Mouse (Mus musculus) monocyte, adult 2 months (primary cell): Measurements from ENCODE around the gene Rpusd1.

ENCODE experiments used
- DNase-seq, 2 experiments: peaks; one replicate each; pipeline ENCODE4 v3.0.0; 2022; ENCODE audit warnings: low spot score in 2 of 2, low read depth in 1 of 2

The Rpusd1 gene

DNA sequence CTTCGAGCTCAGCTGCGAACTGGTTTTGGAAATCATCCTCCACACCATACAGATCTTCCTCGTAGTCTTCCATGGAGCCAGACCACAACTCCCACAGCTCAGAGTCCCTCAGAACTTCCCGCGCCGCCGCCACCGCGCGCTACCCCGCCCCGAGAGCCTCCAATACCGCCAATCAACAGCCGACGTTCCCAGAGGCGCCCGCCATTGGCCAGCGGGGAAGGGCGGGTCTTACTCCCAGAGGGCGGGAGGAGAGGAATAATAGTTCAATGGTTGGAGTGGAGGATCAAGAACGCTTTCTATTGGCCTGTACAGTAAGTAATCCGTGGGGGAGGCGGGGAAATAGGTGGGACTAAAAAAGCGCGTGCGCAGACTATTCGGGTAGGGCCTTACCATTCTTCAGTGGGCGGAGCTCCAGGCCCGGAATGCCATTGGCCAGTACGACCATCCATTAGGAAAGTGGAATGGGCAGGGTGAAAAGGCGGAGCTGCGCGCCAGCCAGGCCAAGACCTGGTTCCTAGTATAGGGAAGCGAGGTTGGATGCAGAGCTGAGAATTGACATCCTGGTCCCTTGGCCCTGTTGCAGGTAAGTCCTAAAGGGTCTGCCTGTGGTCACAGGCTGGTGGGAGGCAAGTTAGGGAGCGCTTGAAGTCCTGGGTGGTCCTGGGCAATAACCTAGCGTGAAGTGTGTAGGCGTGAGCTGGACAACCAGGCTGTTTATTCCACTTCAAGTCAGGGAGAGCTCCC, at the start of gene Rpusd1, which contains the start of gene Chtf18:
Gene Rpusd1 (plus strand): TSS at position 406 of the 744 bp plus-strand sequence.
Gene Chtf18 (minus strand): TSS at position 155 of the 744 bp plus-strand sequence.
- DNase-seq: peak; percentile 98 to 99

DNA sequence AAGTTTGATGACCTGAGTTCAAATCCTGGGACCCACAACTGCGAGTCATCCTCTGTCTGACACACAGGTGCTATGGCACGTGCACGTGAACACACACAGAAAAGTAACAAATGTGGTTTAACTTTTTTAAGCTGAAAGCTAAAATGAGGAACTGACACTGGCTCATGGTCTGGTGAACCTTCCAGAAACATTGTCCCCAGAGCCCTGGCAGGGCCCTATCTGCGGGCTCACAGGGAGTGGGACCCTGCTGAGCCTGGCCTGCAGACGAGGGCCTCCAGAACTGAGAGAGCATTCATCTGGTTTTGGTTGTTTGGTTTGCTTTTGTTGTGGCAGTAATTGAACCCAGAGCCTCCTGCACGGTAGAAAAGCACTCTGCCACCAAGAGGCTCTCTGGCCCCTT, 49.5 kb upstream of the Rpusd1 start:
- DNase-seq: no peak

DNA sequence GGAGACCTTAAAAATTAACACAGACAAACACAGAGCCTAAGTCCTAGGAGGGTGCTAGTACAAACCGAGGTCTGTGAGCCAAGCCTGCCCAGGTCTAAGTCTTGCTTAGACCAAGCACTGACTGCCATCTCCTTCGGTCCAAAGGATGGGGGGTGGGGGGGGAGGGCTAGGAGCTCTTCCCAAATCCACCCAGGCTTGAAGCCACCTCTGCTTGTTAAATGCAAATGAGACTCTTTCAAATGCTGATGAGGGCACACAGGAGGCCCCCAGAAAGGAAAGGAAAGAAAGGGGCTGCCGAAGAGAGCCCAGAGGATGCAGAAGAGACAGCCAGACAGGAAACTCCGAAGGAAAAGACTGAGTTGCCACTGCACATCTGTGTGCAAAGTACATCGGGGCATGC, 47.7 kb upstream of the Rpusd1 start:
- DNase-seq: no peak

DNA sequence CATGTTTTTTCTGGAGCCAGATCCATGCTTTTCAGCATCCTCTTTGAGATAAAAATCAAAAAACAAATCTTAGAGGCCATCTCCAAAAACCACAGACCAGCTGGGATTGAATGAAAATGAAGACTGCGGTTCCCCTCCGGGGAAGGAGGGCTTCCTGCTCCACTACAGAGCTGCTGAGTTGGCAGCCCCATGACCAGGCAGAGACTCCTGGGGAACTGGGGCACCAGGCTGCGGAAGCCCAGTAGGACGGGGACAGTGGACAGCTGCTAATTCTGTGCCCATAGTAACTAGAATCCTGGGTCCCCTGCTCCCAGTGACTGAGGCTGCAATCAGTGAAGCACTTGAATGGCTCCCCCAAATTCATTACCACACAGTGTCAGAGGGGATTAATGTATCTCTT, 45.8 kb upstream of the Rpusd1 start:
- no peak for DNase-seq

DNA sequence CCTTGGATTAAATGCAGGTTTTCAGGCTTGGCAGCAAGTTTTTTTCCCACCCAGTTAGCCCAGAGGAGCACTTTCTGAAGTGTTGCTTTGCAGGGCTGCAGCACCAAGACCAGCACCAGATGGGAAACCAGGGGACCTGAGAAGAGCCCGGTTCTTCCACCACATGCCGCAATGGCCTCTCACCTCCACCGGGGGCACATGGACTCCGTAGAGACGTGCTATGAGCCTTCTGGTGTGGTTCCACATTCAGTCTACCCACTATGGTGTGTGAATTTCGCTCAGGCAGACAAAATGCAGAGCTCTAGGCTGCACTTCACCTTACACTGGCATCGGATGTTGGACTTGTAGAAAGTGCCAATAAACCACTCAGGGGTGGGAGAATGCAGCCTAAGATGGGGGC, 41.1 kb upstream of the Rpusd1 start:
- DNase-seq: no peak

DNA sequence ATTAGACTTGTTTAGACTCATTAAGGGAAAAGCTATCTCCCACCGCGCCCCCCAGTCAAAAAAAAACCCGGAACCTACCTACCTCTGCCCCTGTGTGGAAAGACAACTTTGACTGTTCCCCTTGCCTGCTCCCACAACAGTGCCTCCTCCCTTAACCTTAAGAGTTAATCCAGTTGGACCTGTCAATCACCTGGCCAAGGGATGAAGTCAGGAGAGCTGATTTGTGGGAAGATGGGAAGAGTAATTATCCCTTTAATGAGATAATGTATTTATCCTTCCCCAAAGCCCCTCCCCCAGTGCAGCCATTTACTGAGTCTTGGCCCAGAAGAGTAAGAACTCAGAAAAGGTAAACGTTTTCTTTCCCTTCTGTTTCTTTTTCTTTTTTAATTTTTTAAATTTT, 38.5 kb upstream of the Rpusd1 start:
- DNase-seq: no peak

DNA sequence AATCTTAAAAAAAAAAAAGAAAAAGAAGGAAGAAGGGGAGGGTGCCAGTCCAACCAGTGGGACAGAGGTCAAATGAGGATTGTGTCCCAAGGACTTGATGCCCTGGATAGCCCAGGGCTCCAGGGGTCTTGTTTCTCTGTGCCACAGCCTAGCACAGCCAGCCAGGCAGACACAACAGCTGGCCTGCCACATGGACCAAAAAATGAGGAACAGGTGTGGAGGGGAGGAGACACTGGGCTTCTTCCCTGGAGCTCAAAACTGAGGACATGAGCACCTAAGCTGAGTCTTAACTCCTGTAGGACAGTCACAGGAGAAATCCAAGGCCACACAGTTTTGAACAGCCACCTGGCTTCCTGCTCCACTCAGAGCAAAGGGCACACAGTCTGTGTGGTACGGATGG, 31.2 kb upstream of the Rpusd1 start:
- no peak for DNase-seq

DNA sequence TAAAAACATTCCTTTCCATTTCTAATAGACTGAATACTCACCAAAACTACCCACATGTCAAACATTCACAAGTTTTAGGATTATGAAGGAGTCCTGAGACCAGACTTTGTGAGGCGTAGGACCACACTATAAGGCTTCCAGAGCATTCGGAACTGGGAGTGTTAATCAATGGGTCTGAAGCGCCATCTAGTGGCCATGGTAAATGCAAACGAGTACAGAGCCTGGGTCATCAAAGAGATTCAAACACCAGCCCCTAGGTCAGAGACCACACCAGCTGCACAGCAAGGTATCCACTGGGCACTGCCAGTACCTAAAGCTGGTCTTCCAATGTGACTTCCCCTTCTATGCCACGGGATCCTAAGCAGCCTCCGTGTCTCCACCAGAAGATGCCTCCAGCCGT, 29.0 kb upstream of the Rpusd1 start:
- peak in 1 of 2 experiments; percentile 38 for DNase-seq

DNA sequence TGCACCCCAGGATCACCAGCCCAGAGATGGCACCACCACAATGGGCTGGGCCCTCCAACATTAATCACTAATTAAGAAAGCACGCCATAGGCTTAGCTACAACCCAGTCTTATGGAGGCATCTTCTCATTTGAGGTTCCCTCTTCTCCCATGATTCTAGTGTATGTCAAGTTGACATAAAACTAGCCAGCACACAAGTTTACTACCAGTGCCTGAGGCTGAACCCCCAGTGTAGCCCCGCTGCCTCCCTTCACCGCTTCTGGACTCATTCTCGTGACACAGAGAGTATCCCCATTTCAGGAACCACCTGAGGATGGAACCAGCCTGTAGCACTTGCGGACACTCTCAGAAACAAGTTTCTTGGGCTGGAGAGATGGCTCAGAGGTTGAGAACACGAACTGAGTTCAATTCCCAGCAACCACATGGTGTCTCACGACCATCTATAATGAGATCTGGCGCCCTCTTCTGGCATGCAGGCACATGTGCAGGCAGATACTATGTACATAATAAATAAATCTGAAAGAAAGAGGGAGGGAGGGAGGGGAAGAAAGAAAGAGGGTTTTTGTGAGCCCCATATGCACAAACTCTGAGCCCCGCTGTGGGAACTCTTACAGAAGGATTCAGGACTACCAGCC, 26.5 kb upstream of the Rpusd1 start:
- no peak for DNase-seq

DNA sequence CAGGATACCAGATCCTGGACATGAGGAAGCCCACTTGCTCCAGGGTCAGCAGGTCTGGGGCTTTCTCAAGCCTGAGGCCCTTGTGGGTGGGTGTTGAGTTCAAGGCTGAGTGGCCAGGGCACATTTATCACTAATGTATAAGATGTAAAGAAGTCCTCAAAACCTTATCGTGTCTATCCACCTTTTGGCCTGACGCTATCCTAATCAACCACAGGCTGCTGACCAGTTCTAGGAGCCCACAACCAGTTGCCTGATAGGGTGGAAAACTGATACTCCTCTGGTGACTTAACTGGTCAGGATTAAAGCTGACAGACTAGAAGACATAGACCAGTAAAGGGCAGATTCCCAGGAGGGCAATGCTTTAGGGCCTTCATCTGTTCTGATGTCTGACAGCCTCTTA, 17.5 kb upstream of the Rpusd1 start:
- no peak for DNase-seq

DNA sequence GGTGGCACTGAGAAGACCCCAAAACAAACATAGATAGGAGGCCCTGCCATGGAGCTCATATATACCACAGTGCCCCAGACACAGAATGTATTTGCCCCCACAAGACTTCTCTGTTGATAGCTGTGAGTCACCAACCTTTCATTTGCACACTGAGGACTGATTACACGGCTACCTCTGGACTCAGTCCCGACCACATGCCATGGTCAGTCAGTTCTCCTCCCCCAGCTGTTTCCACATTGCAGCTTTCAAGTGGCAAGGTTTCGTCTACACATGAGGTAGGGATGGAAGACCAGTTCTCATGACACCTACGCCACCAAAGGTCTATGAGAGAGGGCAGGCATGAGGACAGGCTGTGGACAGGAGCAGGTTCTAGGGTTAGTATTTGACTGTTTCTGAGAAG, 16.3 kb upstream of the Rpusd1 start:
- no peak for DNase-seq

DNA sequence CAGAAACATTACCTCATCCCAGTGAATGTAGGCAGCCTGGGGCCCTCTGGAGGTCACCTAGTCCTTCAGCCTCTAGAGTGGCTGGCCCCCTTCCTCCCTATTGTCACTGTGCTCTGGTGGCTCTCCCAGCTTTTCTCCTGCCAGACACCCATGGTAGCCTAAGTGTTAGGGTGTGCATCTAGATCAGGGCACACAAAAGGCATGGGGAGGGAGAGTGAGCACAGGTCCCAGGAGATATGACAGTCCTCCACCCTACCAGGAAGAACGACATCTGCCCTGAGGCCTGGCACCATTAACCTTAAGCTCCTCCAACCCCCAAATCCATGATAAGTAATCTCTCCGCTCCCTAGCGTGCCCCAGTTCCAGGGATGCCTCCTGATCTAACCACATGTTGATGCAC, 11.8 kb upstream of the Rpusd1 start:
- no peak for DNase-seq

DNA sequence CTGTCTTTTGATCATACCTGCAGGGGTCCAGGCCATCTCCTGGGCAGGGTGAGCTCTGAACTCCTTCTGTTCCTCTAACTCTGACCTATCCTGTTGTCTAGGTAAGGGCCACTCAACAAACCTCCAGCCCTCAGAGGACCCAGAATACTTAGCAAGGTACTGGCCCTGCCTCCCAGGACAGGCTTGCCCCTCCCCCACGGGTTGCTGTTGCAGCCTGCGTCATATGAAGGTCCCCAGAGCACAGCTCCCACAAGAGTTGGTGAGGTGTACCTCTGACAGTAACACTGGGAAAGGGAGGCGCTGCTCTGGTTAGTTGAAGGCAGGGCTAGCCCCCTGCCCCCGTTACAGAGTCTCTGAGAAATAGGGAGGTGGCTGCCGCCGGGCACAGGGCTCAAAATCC, 11.3 kb upstream of the Rpusd1 start:
- no peak for DNase-seq

DNA sequence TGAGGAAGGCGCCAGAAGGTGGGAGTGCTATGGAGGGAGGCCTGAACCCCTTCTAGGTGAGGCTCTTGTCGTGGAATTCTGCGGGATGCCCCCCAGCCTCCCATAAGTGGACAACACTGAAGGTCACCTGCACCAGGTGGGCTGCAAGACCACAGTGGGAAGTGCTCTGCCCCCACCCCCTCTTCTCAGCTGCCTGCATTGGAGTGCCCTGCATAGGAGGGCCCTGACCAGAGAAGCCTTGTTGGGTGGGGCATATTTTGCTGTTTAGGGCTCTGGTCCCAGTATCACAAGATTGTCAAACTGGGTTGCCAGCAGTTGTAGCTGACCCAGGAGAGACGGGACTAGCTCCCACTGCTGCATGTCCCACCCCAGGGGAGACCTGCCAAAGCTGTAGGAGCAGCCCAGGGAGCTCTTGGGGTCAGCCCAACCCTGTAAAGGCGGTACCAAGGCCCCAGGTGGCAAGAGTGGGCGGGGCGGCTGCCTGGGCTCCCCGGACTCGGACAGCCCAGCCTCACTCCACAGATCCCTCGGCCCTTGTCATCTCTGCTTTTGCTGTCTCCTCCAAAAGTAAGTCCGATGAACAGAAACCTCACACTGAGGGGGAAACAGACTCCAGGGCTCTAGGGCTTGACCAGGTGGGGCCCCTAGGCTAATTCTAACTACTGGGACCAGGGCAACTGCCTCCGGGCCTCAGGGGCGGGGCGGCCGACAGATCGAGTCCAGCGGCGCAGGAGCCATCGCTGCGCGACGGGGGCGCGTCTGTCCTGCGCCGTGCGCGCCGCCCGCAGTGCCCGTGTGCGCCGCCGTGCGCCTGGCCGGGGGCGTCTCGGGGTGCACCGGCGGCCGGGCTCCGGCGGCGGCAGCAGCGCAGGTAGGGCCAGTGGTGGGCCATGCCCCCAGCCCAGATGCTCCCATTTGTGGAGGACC, 10.5 kb upstream of the Rpusd1 start, which contains the start of gene Gng13:
Gene Gng13 (plus strand): TSS at position 461 of the 927 bp plus-strand sequence.
- DNase-seq: no peak

DNA sequence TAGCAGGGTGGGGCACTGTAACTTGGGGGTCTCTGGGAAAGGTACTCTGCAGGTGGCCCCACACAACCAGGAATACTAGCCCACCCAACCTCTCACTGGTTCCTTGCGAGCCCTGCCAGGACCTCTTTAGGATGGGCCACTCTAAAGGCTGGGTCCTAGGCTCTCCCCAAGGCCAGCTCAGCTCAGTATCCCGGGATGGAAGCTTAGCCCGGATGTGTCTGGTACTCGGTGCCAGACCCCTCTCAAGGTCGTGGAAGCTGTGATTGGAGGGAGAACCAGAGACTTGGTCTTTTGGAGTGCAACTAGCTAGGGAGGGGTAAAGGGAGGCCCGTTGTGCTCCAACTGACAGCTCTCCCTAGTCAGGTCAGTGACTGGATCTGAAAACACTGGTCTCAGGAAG, 9.8 kb upstream of the Rpusd1 start:
- DNase-seq: no peak

DNA sequence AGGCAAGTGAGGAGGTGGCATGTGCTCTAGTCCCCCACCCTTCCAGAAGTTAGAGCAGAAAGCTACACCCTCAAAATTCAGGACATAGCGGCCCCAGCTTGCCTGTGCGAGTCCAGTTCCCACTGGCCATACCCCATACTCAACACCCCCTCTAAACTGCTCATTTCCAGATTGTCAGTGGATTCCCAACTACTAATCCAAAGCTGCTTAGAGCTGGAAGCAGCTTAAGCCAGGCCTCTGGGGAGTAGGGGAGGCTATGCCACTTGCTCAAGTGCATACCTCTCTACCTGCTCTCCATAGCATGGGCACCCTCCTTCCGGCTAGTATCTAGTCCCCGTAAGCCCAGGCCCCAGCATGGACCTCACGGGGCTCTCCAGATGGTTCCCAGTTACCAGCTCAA, 6.0 kb upstream of the Rpusd1 start:
- DNase-seq: no peak

DNA sequence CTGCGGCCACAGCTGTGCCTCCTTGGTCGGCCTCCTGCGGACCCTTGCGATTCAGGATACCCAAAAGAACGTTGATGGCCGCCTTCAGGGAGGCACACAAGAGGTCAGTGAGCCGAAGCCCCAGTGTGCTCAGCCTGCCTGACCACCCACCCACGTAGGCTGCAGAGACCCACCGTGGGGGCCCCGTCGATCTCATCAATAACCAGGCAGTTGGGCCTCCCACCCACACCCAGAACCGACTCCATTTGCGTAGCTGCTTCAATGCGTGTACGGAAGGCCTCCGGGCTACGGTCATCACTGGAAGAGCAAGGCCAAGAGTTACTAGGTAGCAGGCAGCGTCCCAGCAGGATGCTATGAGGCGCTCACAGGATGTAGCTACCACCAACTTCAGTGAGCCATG, 4.0 kb upstream of the Rpusd1 start:
- no peak for DNase-seq

DNA sequence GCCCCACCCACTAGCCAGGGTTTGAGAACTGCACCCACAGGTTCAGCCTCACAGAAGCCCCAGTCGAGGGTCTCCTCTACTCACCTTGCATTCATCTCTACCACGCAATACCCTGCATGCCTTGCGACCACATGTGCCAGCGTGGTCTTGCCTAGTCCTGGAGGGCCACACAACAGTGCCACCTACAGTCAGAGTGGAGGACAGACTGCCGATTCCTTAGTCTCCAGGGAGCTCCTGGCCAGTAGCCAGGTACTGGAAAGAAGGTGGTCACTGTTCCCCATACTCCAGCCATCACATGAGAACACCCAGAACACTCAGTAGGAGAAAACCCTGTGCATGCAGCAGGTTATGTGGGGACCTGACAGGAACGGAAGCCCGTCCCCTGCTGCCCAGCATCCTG, 3.6 kb upstream of the Rpusd1 start:
- DNase-seq: no peak

DNA sequence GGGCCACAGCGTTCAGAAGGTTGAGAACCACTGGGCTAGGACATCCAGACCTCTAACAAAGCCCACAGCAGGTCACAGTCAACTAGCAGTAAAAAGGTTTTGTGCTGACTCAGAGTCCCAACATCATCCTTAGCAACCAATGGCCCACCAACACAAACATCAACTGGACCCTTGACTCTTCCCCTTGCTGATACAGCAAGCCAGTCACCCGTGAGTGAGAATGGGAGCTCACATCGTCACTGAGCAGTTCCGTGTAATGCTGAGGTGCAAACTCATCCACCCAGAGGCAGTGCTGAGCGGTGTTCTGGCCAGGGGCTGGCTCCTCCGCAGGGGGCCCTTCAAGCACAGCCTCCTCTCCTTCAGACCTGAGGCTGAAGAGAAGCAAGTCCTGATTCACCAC, 2.2 kb upstream of the Rpusd1 start:
- DNase-seq: no peak

DNA sequence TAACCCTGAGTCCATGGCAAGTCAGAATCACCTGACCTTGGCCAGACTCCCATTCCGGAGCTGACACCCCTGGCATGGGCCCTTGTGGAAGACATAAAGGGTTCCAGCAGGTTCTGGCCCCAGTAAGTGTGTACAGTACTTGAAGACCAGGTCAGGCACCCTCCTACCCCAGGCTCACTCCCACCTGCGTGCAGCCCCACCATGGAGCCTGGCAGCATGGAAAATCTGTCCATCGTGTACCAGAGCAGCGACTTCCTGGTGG, 470 bp downstream of the Rpusd1 start:
- DNase-seq: no peak

DNA sequence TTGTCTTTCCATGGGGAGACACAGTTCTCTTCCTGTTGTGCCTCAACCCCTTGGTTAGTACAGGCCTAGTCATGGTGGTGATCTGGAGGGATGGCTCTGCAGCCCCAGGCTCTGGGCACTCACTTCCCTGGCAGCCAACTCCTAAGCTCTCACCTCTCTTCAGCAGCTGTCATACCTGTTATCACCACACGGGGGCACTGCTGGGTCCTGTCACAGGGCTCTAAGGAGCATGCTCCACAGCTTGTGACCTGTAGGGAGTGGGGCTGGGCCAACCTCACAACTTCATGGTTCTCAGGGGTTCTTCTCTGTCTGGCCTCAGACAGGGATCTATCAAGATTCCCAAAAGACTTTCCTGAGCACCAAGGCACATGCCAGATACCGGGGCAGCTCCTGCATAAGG, 4.6 kb downstream of the Rpusd1 start:
- DNase-seq: peak; percentile 45 to 60

DNA sequence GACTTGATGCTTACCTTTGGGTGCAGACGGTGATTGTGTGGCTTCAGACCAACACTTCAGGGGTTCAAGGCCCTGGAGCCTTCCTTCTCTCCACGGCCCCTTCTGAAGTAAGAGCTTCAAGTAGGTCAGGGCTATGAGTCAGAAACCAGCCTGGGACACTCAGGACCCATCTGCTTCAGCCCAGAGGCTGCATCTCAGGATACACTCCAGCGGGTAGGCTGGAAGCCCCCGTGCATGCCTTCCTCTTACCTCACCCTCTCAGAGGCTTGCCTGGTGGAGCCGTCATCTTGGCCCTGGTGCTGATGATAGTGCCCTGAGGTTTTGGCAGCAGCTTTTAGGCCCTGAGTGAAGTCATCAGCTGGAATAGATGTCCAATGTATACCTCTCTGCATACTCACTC, 7.8 kb downstream of the Rpusd1 start:
- no peak for DNase-seq
